Mouse (Mus musculus) lung, postnatal 25 days (tissue): ENCODE results near the gene Ggt5.

Experiments
- DNase-seq: peaks from one replicate; pipeline ENCODE4 v3.0.0; 2022; ENCODE audit warnings: low spot score

Gene Ggt5

DNA sequence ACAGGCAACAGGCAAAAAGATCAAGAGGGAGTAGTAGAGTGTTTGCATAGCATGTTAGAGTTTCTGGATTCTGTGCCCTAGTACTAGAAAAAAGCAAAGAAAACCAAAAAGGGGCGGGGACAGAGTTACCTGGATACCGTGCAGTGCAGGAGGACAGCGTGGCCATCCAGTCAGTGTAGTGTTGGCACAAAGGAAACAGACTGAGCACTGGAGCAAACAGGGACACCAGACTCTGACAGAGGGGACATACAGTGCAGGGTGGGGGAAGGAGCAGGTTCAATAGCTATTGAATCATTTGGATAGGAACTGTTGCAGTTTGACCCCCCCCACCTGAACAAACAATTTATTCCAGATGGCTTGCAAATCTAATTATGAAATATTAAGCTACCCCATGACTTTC is 37.9 kb downstream of the Ggt5 start:
- peak; percentile 63 for DNase-seq

DNA sequence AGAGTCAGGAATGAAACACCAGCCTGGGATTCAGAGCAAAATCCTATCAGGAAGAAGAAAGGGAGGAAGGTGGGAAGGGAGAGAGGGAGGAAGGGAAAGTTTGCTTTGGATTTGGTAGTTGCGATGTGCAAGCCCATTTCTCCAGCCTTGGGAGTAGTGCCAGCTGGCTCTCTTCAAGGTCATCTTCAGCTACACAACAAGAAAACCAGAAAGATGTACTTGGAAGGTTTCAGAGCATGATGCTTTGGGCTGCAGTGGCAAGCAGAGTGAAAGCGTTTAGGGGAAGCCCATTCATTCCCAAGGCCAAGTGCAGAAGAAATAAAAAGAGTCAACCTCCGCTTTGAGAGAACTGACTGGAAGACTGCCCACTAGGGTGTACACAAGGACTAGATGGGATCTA is 38.4 kb downstream of the Ggt5 start:
- no peak for DNase-seq

DNA sequence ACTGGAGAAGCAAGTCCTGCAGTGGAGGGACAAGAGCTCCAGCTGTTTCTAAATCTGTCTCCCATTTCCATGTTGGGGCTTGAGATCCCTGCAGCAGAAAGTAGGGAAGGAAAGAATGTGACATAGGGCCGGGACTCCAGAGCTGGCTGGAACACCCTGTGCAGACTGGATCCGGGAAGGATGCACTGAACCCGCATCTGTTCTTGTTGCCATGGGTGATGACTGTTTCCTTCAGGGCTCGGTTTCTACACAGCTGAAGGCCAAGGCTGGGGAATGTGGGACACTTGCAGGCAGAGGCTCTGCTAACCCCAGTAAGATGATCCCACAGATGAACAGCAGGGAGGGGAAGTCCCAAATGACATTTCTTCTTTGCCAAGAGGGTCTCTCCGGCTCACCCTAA is 43.5 kb downstream of the Ggt5 start:
- peak; percentile 25 for DNase-seq

DNA sequence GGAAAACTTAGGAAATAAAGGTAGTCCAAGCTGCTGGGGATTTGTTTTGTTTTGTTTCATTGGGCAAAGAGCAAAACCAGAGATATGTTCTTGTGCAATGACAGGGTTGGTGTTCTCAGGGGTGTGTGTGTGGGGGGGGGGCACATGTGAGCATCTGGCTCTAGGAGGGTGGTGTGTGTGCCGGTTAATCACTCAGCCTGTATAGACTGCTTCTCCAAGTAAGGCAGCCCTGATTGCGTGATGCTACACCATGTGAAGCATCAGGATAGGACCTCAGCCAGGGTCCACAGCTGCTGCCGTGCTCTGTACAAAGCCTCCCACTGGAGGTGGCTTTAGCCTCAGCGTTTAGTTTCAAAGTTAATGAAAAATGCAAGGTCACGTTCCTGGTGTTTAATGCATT is 43.9 kb downstream of the Ggt5 start:
- no peak for DNase-seq

DNA sequence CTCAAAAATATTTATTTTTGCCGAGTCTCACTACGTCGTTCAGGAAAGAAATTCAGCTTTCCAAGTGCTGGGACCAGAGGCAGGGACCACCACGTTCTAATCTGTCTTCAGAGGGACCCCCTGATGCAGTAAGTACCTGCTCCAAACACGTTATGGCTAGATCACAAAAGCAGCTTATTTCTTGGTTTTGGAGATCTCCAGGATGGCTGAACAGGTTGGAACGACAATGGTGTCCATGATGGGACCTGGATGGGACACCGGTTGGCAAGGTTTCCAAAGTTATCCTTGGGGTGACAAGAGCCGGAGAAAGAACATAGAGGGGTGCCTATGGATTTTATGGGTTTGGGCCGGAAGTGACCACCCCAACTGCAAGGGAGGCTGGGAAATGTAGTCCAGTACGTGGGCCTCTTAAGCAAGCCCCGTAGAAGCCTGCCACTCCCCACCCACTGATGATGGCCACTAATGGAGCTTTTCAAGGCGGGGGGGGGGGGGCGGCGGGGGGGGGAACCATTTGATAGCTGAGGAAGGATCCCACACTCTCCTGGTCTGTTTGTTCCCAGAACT is 44.5 kb downstream of the Ggt5 start:
- DNase-seq: no peak

DNA sequence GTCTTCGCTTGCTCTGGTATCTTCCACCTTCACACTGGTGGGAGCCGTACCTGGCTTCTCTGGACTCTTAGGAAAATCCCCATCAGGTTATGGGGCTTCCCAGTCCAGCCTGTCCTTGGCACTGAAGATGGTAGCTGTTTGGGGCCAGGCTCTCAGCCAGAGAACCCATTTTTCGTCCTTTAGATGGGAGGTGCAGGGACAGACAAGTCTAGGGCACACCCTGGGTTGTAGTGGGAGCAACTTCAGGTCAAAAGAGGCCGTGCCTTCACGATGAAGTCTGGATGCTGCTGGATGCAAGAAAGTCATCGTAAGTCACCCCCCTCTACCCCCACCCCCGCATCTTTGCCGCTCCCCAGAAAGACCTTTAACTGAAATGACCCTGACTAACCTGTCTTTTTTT is 45.5 kb downstream of the Ggt5 start:
- no peak for DNase-seq

DNA sequence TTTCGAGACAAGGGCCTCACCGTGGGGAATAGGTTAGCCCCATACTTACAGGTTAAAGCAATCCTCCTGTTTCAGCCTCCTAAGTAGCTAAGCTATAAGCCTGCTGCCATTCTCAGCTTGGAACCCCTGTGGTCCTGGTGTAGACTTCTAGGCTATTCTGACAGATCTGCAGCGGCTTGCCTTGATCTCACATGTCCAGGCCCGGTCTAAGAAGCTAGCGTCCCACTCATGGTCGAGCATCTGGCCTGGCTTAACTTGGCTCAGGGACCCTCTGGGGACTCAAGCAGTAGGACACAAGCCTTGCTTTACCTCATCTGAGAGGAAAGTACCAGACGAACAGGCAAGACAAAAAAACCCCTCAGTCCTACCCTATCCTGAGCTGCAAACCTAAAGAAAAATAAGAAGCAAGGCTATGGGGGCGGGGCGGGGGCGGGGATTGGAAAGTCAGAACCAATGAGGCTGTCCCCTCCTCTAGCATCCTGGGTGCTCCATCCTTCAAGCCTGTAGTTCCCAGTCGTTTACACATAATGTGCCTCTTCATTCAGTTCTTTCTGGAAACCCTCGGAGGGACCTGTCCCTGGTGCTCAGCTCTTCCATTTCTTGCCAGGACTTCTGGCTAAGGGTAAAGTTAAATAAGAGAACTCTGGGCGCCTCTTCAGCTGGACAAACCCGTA is 46.0 kb downstream of the Ggt5 start:
- DNase-seq: no peak

DNA sequence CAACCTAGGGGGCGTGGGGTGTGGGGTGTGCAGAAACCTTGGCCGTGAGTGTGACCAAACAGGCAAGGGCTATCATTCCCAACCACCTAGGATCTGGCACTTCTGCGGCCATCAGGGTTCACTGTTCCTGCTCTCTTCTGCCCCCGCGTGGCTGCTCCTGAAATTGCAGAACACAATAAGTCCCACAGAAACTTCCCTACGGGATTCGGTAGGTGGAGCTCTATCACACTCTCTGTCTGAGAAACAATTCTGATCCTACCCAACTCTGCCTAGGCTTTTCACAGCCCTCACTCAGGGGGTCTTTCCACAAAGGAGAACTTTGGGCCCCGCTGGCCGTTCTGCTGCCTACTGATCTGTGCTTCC is 46.5 kb downstream of the Ggt5 start:
- DNase-seq: peak; percentile 87

DNA sequence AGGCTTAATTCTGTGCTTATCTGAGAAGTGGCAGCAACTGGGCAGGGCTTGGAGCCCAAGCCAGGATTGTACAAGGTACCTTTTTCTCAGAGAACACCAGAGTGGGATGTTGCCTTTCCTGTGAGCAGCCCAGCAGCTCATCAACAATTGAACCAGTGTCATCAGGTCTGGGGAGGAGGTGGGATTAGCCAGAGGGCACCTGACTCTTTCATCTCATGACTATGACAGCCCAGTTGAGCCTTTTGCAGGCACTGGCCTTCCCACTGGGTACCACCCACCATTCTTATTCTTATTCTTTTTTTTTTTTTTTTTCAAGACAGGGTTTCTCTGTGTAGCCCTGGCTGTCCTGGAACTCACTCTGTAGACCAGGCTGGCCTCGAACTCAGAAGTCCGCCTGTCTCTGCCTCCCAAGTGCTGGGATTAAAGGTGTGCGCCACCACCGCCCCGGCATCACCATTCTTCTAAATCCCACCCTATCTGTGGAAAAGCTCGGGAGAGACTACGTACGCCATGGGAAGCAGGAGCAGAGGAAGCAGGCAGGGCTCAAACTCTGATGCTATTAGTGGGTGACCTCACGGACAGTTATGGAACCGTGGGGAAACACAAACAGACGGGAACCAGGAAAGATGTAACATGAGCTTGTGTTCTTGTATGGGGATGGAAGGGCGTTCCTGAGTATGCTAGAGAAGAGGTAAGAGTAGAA is 47.1 kb downstream of the Ggt5 start:
- no peak for DNase-seq

DNA sequence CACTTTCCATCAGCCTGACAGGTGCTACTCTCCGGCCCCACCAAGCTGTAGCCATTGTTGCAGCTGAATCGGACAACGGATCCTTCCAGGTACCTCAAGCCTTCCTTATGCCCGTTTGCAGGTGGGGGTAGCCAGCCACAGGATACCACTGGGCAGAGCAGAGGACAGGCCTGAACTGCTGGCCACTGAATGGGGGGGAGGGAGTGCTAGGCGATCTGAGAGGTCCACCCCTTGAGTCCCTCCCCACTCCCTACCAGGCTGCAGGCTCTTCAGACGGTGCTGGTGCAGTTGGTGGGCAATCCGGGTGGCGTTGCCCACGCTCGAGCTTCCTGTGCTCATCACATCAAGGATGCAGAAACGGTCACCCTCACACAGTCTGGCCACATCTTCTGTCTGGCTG is 48.6 kb downstream of the Ggt5 start:
- no peak for DNase-seq

DNA sequence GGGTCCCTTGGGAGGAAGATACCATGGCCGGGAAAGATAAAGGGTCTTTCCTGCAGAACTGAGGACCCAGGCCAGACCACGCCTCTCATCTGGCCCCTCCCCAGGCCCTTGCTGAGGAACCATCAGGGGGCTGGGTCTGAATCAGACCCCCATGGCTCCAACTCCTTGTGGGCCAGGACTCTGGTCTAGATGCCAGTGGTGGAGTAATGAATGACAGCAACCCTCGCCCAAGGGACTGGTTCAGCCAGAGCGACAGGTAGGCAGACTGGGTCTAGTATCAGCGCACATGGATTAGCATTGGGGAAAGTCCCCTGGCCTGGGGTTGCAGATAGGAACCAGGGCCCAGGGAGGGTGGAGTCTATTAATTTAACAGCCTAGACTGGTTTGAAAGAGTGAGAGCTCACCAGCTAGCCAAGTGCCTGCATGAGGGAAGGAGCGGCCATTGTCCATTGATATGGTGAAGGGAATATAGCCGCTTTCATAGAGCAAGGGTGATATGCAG is 52.6 kb downstream of the Ggt5 start:
- no peak for DNase-seq

DNA sequence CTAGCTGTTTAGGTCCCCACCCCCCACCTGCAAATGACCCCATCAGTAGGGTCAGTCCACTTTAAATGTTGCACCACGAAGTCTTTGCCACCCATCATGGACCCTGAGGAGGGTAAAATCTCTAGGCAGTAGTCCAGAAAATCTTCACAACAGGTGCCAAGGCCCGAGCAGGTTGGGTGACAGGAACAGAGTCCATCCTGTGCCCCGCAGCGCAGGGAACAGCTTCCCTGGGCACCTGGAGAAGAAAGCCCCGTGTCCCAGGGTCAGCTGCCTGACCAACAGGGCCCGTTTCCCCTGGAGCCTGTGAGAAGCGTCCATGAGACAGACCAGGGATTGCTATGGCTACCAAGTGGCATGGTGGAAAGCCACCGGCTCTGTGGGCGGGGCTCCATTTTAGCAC is 53.3 kb downstream of the Ggt5 start:
- DNase-seq: no peak

DNA sequence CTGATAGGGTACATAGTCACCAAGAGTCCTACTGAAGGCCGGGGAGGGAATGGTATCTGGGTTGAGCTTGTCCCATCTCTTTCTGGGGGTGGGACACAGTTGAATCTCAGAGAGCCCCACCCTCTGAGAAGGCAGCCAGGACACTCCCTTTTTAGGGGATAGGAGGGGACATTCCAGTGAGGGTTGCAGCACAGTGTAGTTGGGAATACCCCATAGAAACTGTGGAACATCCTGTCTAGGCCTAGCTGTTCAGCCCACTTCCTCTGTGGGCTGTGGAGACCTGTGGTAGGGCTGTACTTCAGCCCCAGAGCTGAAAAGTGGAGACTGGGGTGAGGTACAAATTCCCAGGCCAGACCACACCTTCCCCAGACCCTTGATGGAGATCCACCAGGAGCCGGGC is 53.8 kb downstream of the Ggt5 start:
- DNase-seq: no peak

DNA sequence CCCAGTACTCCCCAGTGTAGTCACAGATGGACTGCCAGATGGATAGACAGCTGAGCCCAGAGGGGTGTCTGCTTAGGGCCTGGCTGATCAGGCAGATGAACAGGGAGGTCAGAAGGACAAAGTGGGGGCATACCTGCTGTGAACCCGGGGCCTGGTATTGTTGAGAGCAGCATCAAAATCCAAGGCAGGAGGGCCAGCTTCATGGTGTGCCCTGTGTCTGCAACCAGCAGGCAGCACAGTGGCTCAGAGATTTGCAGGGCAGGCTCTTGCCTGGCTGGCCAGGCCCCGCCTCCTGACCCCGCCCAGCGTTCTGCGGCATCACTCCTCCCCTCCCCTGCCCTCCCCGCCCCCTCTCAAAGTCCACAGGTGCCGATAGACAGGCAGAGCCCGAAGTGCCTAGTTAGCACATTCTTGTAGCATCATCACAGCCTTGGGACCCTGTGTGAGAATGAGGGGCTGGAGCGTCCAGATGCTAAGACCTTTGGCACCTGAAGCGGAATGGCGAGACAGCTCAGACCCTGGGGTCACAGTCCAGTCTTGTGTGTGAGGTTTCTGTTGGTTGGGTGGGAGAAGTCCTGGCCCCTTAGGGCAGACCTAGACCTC is 54.7 kb downstream of the Ggt5 start, which contains the start of gene Susd2:
Susd2 (minus strand) TSS at position 268 of the 603 bp plus-strand sequence.
- peak; percentile 61 for DNase-seq

DNA sequence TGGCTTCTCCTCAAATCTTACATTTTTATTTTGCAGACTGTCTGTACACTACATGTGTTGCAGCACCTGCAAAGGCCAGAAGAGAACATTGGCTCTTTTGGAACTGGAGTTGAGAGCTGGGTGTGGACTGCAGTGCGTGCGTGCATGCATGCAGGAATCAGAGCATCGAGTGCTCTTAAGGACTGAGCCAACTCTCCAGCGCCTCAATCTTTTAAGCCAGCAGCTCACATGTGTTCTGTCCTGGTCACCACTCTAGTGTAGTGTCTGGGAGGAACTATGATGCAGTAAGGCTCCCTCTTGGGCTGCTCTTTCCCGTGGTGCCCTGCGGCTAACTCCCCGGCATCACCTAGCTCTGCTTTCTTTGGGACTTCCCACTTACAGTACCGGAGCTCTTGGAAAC is 56.5 kb downstream of the Ggt5 start:
- DNase-seq: no peak

DNA sequence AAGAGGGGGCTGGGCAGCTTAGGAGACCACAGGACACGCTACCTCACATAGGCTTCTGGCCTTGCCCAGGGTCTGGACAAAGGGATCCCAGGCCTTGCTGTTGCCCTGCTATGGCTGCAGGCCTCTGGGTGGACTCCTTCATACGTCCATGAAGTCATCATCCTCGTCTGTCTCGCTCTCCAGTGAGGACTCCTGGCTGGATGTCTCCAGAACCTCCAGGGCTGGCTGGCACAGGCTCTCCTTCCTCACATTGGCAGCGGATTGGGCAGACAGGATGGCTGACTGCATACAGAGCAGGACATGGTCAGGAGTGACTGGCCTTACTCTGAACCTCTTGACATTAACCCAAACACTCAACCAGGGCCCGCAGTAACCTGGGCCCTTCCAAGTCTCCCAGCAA is 57.3 kb downstream of the Ggt5 start:
- DNase-seq: no peak

DNA sequence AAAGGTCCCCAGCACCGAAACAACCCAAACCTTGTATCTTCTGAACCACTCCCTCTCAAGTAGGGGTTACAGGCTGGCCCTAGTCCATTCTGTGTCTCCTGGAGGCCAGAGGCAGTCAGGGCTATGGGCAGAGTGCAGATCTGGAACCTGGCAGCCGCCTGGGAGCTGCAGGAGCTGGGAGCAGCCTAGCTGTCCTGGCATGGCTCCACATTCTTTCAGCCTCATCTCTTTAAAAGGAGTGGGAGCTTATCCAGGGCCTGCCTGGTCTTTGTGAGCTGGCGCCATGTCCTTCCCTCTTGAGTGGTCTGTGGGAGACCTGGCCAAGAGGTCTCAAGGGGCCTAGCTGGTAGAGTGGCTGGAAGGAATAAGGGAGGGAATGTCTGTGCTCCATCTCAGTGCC is 58.2 kb downstream of the Ggt5 start:
- peak; percentile 52 for DNase-seq

DNA sequence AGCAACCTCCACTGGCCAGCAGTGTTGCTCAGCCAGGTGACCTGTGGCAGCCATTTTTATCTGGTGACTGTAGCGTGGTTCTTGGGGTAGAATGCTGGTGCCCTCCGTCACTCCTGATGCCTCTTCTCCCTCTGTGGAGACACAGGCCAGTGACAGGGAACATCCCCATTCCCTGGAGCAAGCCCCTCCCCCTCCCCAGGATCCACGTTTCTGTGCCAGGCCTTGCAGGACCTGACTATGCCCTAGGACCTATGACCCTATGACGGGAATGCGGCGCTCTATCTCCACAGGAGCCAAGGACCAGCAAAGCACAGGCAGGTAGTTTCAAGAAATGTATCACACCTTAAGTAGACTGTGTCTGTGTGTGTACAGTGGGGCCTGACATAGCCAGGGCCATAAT is 59.0 kb downstream of the Ggt5 start:
- no peak for DNase-seq

DNA sequence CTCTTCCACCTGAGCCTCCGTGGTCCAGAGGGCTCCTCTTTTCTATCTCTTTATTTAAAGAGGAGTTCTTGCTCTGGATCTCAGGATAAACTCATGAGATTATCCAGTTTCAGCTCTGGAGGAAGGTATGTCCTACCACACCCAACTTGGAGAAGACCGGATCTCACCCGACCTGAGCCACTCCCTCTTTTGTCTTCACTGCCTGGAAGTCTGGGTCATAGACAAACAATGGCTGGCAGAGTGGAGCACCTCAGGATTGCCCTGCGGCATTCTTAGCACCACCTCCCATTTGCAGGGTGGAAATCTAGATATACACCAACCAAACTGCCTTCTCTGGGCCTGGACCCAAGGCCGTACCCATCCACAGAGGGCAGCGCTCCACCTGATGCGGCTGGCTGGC is 59.9 kb downstream of the Ggt5 start:
- DNase-seq: no peak

DNA sequence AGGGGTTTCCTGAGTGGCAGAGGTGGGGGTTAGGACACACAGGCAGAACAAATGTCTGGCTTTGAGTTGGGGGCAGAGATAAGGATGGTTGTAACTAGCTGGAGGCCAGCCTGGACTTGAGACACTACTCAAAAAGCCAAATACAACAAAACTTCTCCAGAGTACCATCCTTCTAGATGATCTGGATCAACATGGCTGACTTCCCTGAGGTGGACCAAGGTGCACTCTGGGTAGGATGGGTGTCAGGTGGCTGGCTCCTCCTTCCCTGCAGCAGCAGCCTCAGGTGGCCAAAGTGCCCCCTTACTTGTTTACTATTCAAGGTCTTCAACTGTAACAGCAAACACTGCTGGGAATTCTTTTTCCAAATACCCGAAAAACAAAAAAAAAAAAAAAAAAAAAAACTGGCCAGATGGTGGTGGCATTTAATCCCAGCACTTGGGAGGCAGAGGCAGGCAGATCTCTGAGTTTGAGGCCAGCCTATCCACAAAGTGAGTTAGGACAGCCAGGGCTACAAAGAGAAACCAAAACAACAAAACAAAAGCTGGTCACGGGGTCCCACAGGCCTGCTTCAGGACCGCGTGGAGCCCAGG is 60.4 kb downstream of the Ggt5 start:
- DNase-seq: no peak

DNA sequence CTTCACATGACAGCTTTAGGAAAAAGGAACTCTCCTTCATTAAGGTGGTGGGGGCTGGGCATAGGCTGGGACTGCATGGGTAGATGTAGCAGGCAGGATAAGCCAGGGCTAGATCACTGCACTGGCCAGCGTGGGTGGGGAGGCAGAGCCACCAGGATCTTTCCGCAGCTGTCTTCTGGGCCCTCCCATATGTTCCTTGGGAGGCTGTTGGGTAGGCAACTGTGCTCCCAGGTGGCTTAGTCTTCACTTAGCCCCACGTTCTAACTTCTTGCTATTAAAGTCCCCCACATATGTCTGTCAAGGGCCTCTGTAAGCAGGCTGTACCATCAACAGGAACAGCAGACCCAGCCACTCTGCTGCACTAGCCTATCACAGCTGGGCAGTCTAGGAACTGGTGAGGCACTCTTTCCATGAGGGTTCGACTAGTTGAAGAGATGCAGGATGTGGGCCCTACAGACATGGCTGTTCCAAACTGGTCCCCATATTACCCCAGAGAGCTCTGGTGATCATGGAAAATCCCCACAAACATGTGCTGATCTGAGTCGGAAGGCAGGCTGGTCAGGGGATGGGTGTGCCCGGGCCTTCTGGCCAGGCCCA is 61.3 kb downstream of the Ggt5 start:
- no peak for DNase-seq

DNA sequence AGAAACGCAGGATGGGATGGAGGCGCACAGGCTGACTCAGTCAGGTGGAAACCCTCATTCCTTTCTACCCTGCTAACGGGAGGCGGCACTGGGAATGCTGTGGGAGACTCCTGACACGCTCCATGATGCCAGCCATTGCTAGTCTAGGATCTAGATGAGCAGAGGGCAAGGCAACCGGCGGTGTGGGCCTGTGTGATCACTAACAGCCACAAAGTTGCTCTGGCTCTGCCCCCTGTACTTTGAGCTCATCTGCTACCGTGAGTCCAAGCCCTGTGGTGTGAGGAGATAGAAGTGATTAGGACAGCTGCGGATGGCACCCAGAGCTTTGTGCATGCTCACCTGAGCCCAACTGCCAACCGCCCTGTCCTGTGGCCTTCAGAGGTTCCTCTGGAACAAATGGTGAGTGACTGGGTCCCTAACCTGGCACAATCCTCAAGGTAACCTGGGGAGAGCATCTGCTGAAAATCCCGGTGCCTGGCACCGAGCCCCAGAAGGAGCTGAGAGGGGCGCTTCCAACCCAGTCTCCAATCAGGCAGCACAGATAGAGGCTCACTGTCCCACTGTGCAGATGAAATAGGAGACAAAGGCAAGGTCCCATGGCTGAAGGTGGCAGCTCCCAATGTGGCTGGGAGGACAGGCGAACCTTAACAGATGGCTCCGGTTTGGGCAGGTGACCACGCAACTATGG is 62.4 kb downstream of the Ggt5 start:
- no peak for DNase-seq
